8 mouse cellular contexts compared by ENCODE assay signal in genomic region chr10:127521611-127522080, GRCm38 (mm10). TPM values are rescaled to one million over a fixed set of nuclear protein-coding genes. Genes with fewer than 3 reads are reported as not detected.
DNase-seq lines count a peak whose midpoint lies in the region; ATAC-seq and TF ChIP-seq lines count a peak whose summit lies in the region.

No protein-coding gene starts in this region.

- no peak for DNase-seq in heart, adult 9 months (ENCODE audit: low spot score in 2 of 2)
- DNase-seq in ES-E14 (ENCODE audit: low read depth, low spot score) = no peak
- no peak for DNase-seq in forebrain, embryonic 14.5 days (ENCODE audit: low spot score)
- DNase-seq in frontal cortex, postnatal 25 days (ENCODE audit: low spot score in 2 of 2) = no peak
- no peak for DNase-seq in layer of hippocampus, postnatal 10 days (ENCODE audit: low spot score in 2 of 2)
- DNase-seq in left cerebral cortex, postnatal 25 days (ENCODE audit: low spot score in 2 of 2) = no peak

- peak overlapping the region; percentile 55 for H3K4me3 ChIP-seq in heart, embryonic 11.5 days (ENCODE audit: low read depth, low read length)
- H3K4me3 ChIP-seq in ES-E14 (ENCODE audit: insufficient read depth in 1 of 2, low read depth in 1 of 2, low read length in 2 of 2, poor library complexity in 1 of 2, severe bottlenecking in 1 of 2) = peak overlapping the region; percentile 58 to 94
- H3K4me3 ChIP-seq in forebrain, embryonic 14.5 days (ENCODE audit: low read depth, low read length) = peak overlapping the region; percentile 49
- H3K4me3 ChIP-seq in liver, embryonic 16.5 days (ENCODE audit: low read depth, low read length) = peak overlapping the region; percentile 72

- peaks cover 8% of the 10 kb centered on the region; the same call in 1 of the 2 replicates for H3K36me3 ChIP-seq in heart, embryonic 11.5 days (ENCODE audit: control insufficient read depth, insufficient read depth, low read length)
- H3K36me3 ChIP-seq in ES-E14 (ENCODE audit: control insufficient read depth, insufficient read depth, low read length, poor library complexity, severe bottlenecking) = peaks cover 41% of the 10 kb centered on the region
- H3K36me3 ChIP-seq in forebrain, embryonic 14.5 days (ENCODE audit: control insufficient read depth, insufficient read depth, low read length) = peaks cover 25% of the 10 kb centered on the region
- H3K36me3 ChIP-seq in liver, embryonic 16.5 days (ENCODE audit: control insufficient read depth, insufficient read depth) = peaks cover 36% of the 10 kb centered on the region

- ATAC-seq in heart, embryonic 11.5 days (replicated peaks; ENCODE audit: insufficient number of reproducible peaks, low FRiP score, low TSS enrichment) = no peak
- ATAC-seq in forebrain, embryonic 14.5 days = no peak; the same call in 1 of the 2 replicates
- ATAC-seq in liver, embryonic 16.5 days (ENCODE audit: low read depth) = peak; percentile 65

- intact Hi-C loops in left cerebral cortex, postnatal 25 days (cut with DNase I) = no loop called here

- peaks cover 36% of the 10 kb centered on the region for H3K27me3 ChIP-seq in heart, embryonic 11.5 days (ENCODE audit: control insufficient read depth, insufficient read depth, low read length)
- H3K27me3 ChIP-seq in forebrain, embryonic 14.5 days (replicated peaks; ENCODE audit: control insufficient read depth, insufficient read depth, low read length) = peaks cover 25% of the 10 kb centered on the region
- peaks cover 34% of the 10 kb centered on the region for H3K27me3 ChIP-seq in liver, embryonic 16.5 days (ENCODE audit: control insufficient read depth, insufficient read depth, low read depth, low read length)

- H3K9me3 ChIP-seq in heart, embryonic 11.5 days (replicated peaks; ENCODE audit: control insufficient read depth, low read length) = no peaks in the 10 kb centered on the region
- H3K9me3 ChIP-seq in ES-E14 (ENCODE audit: control insufficient read depth, insufficient read depth, low read depth, low read length) = no peaks in the 10 kb centered on the region
- no peaks in the 10 kb centered on the region for H3K9me3 ChIP-seq in forebrain, embryonic 14.5 days (replicated peaks; ENCODE audit: control insufficient read depth, low read length)
- no peaks in the 10 kb centered on the region for H3K9me3 ChIP-seq in liver, embryonic 16.5 days (replicated peaks; ENCODE audit: control insufficient read depth, low read length)

- in situ Hi-C loops in ES-E14 (cut with MboI; ENCODE audit: low sequenced_read_pairs in 2 of 2, unreplicated experiment in 2 of 2) = no loop called here

- peak overlapping the region; percentile 56 for H3K9ac ChIP-seq in heart, embryonic 11.5 days (ENCODE audit: low read depth, low read length)
- peak overlapping the region; percentile 97 for H3K9ac ChIP-seq in ES-E14 (ENCODE audit: insufficient read depth, low read depth, low read length, poor library complexity, severe bottlenecking)
- peak overlapping the region; percentile 63 for H3K9ac ChIP-seq in forebrain, embryonic 14.5 days (ENCODE audit: low read length)
- H3K9ac ChIP-seq in liver, embryonic 16.5 days (ENCODE audit: low read depth, low read length) = peak overlapping the region; percentile 79

- peaks cover 22% of the 10 kb centered on the region for H3K4me1 ChIP-seq in heart, embryonic 11.5 days (ENCODE audit: control insufficient read depth, insufficient read depth, low read length)
- peaks cover 7 to 40% of the 10 kb centered on the region in 2 experiments; a peak in 3 of 4 replicates for H3K4me1 ChIP-seq in ES-E14 (ENCODE audit: control insufficient read depth in 2 of 2, insufficient read depth in 2 of 2, low read length in 2 of 2, poor library complexity in 1 of 2)
- peaks cover 31% of the 10 kb centered on the region for H3K4me1 ChIP-seq in forebrain, embryonic 14.5 days (ENCODE audit: control insufficient read depth, insufficient read depth, low read length)
- peaks cover 33% of the 10 kb centered on the region for H3K4me1 ChIP-seq in liver, embryonic 16.5 days (ENCODE audit: control insufficient read depth, low read depth, low read length)

- no peak overlapping the region for H3K27ac ChIP-seq in heart, embryonic 11.5 days (ENCODE audit: low read depth, low read length)
- H3K27ac ChIP-seq in ES-E14 (ENCODE audit: insufficient read depth, low read depth, low read length, poor library complexity, severe bottlenecking) = peak overlapping the region; percentile 42; the same call in 1 of the 2 replicates
- H3K27ac ChIP-seq in forebrain, embryonic 14.5 days (ENCODE audit: low read depth, low read length) = 0 out of 2 replicates have a peak overlapping the region, but pooled peaks have one; percentile 10
- peak overlapping the region; percentile 90 for H3K27ac ChIP-seq in liver, embryonic 16.5 days (ENCODE audit: low read length)

- H3K4me2 ChIP-seq in heart, embryonic 11.5 days = peak overlapping the region; percentile 75
- peak overlapping the region; percentile 90 for H3K4me2 ChIP-seq in forebrain, embryonic 14.5 days (ENCODE audit: low read length)
- H3K4me2 ChIP-seq in liver, embryonic 16.5 days (ENCODE audit: low read depth, low read length) = peak overlapping the region; percentile 80

- 10% methylated on average over 12 of the region's 12 CpGs for WGBS in heart, embryonic 11.5 days (ENCODE audit: insufficient replicate concordance)
- 11% methylated on average over 12 of the region's 12 CpGs for WGBS in forebrain, embryonic 14.5 days
- WGBS in liver, embryonic 16.5 days (ENCODE audit: insufficient replicate concordance) = 2% methylated on average over 12 of the region's 12 CpGs

TF ChIP-seq in ES-E14, 5 proteins besides CTCF, POLR2A, EP300 and RAD21:
- TF ChIP-seq ZNF384 (IDR thresholded peaks at IDR 0.05; ENCODE audit: low read depth, low read length) = no peak
- no peak for TF ChIP-seq CHD2 (IDR thresholded peaks at IDR 0.05; ENCODE audit: low read depth, low read length)
- no peak for TF ChIP-seq ZC3H11A (IDR thresholded peaks at IDR 0.05; ENCODE audit: borderline replicate concordance, low read depth, low read length)
- TF ChIP-seq MAFK (IDR thresholded peaks at IDR 0.05; ENCODE audit: insufficient read depth, low read depth, low read length) = no peak
- no peak for TF ChIP-seq HCFC1 (IDR thresholded peaks at IDR 0.05; ENCODE audit: borderline replicate concordance, insufficient read depth, low read length)

RNA-seq across cellular contexts. Expression of gene Shmt2, which starts 0.6 kb away (rescaled TPM):
- 71.3 and 82.7 TPM in 2 replicates for polyA plus RNA-seq in heart, embryonic 11.5 days (2014; fragmentation: Nextera tagmentation; extraction: Ambion mirVana)
- total RNA-seq in ES-E14 (2012; rRNA removed) = 169 and 266 TPM in 2 replicates
- 53.1 and 65.1 TPM in 2 replicates for polyA plus RNA-seq in forebrain, embryonic 14.5 days (2014; fragmentation: Nextera tagmentation; extraction: Ambion mirVana)
- 180 and 183 TPM in 2 replicates for polyA plus RNA-seq in liver, embryonic 16.5 days (2015; fragmentation: Nextera tagmentation; extraction: Ambion mirVana)
- 10 to 100 TPM; 36.2 to 36.3 TPM for total RNA-seq in layer of hippocampus, postnatal 10 days (2021)
- 10 to 100 TPM; 25.7 to 29.9 TPM for total RNA-seq in left cerebral cortex, postnatal 25 days (2021)

RNA-seq across cellular contexts. Expression of gene Ndufa4l2, which starts 6.9 kb away (rescaled TPM):
- 10.1 and 13.9 TPM in 2 replicates for polyA plus RNA-seq in heart, embryonic 11.5 days (2014; fragmentation: Nextera tagmentation; extraction: Ambion mirVana)
- 5.8 and 22.6 TPM in 2 replicates for total RNA-seq in ES-E14 (2012; rRNA removed)
- polyA plus RNA-seq in forebrain, embryonic 14.5 days (2014; fragmentation: Nextera tagmentation; extraction: Ambion mirVana) = 12.5 and 17.2 TPM in 2 replicates
- polyA plus RNA-seq in liver, embryonic 16.5 days (2015; fragmentation: Nextera tagmentation; extraction: Ambion mirVana) = 62.5 and 67.9 TPM in 2 replicates
- total RNA-seq in layer of hippocampus, postnatal 10 days (2021) = 1 to 10 TPM; 6.8 to 7.9 TPM
- total RNA-seq in left cerebral cortex, postnatal 25 days (2021) = 1 to 10 TPM; 2.9 to 6.7 TPM

RNA-seq across cellular contexts. Expression of gene Nxph4, which starts 12.7 kb away (rescaled TPM):
- polyA plus RNA-seq in heart, embryonic 11.5 days (2014; fragmentation: Nextera tagmentation; extraction: Ambion mirVana) = 0.21 and 0.33 TPM in 2 replicates
- 0.76 and 1.6 TPM in 2 replicates for total RNA-seq in ES-E14 (2012; rRNA removed)
- polyA plus RNA-seq in forebrain, embryonic 14.5 days (2014; fragmentation: Nextera tagmentation; extraction: Ambion mirVana) = 32.1 and 35.4 TPM in 2 replicates
- 0.14 TPM in 1 of 2 replicates, not detected in the other for polyA plus RNA-seq in liver, embryonic 16.5 days (2015; fragmentation: Nextera tagmentation; extraction: Ambion mirVana)
- total RNA-seq in layer of hippocampus, postnatal 10 days (2021) = 1 to 10 TPM; 5.2 to 6.5 TPM
- 1 to 10 TPM; 5.5 to 6.9 TPM for total RNA-seq in left cerebral cortex, postnatal 25 days (2021)

RNA-seq across cellular contexts. Expression of gene Stac3, which starts 20.2 kb away (rescaled TPM):
- 0.24 and 0.30 TPM in 2 replicates for polyA plus RNA-seq in heart, embryonic 11.5 days (2014; fragmentation: Nextera tagmentation; extraction: Ambion mirVana)
- 1.1 and 2.4 TPM in 2 replicates for total RNA-seq in ES-E14 (2012; rRNA removed)
- 0.41 TPM in 1 of 2 replicates, not detected in the other for polyA plus RNA-seq in forebrain, embryonic 14.5 days (2014; fragmentation: Nextera tagmentation; extraction: Ambion mirVana)
- 0.59 and 0.65 TPM in 2 replicates for polyA plus RNA-seq in liver, embryonic 16.5 days (2015; fragmentation: Nextera tagmentation; extraction: Ambion mirVana)
- total RNA-seq in layer of hippocampus, postnatal 10 days (2021) = 1 to 10 TPM; 3.5 to 5.3 TPM
- 1 to 10 TPM; 4.3 to 5.6 TPM for total RNA-seq in left cerebral cortex, postnatal 25 days (2021)
